Mouse (Mus musculus) olfactory bulb, adult 2 months (tissue): Measurements from ENCODE around the gene Prkcsh.

Source experiments
- CTCF ChIP-seq: fragments of 200-500 bp; IDR thresholded peaks from 2 replicates; pipeline ENCODE4 v1.5.1; 2012; ENCODE audit warnings: low read depth, mild to moderate bottlenecking, low read length, moderate library complexity; ENCODE audit not compliant: insufficient read depth
- POLR2A ChIP-seq: fragments of 200-500 bp; IDR thresholded peaks from 2 replicates; pipeline ENCODE4 v1.6.1; 2012; ENCODE audit warnings: mild to moderate bottlenecking, low read depth, low read length, moderate library complexity; ENCODE audit not compliant: insufficient read depth

- TF ChIP-seq CTCF (no peak), POLR2A (no peak)
Measured at GRCm38 (mm10) chr9:21962416-21963059, 40.1 kb upstream of the Prkcsh start.
